Mouse (Mus musculus) testis, adult 2 months (tissue): ENCODE data around the gene Ovol3.

Source experiments
- CTCF ChIP-seq: fragments of 200-500 bp; IDR thresholded peaks from 2 replicates; pipeline ENCODE4 v1.5.1; 2012; ENCODE audit warnings: low read depth, mild to moderate bottlenecking, inconsistent platforms, low read length, moderate library complexity; ENCODE audit not compliant: control insufficient read depth, insufficient read depth, insufficient replicate concordance
- POLR2A ChIP-seq: fragments of 200-500 bp; IDR thresholded peaks from 2 replicates; pipeline ENCODE4 v1.6.1; 2012; ENCODE audit warnings: low read depth, mild to moderate bottlenecking, inconsistent platforms, low read length, moderate library complexity; ENCODE audit not compliant: control insufficient read depth

DNA sequence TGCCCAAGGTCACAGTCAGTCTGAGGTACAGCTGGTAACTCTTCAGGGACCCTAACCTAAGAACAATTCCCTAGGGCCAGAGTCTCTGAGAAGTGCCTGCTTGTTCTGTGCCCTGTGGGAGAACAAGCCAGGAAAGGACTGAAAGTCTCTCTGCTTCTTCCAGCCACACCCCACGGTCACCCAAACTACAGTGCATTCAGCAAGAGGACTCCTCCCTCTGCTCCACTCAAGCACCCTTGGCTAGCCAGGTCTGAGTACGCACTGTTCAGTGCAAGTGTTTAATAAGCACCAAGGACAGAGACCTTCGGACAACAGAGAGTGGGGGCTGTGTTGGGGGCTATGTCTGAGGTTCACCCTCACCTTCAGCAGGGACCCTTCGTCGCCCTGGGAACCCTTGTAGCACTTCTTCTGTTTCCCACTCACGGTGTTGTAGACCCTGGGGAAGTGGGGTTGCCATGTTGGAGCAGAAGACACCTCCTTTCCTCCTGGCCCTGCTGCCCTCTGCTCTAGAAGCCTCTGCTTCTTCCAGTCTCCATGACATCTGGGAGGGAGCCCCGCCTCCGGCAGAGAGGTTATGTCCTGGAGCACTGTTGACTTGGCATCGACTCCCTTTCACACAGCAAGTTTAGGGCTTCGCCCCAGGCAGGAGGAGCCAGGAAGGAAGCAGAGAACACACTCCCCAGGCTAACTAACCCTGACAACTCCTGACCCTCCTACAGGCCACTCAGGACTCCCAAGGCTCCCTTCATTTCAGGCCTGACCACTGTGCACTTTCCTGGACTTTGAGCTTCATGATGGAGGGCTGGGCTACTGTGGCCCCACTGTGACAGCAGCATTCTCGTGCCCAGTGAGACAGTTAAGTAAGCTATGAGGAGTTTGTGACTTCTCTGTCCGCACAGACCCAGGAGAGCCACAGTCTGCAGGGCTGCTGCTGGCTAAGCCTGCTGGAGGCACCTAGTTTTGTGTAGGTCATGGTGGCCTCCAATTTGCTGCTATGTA is 16.7 kb upstream of the Ovol3 start:
- TF ChIP-seq POLR2A = no peak
- no peak for TF ChIP-seq CTCF
